Mouse (Mus musculus) spleen, postnatal 10 days (tissue): Measurements from ENCODE around the gene Pias3.
"Not testable (repeated sequence)": the region's sequence is repeated elsewhere in the genome, so short reads cannot be mapped to it uniquely, and the experiment has no call there.

ENCODE experiments used
- DNase-seq, 2 experiments: peaks; one replicate each; pipeline ENCODE4 v3.0.0; 2021 to 2022; ENCODE audit warnings: low spot score in 2 of 2

Pias3 gene

GRCm38 (mm10) chr3:96696198-96696765 lies at the start of gene Pias3:
Gene Pias3 (plus strand): TSS chr3:96696384.
- DNase-seq, result peak; percentile 65 to 76

GRCm38 (mm10) chr3:96647365-96647764 lies 48.8 kb upstream of the Pias3 start:
- no peak for DNase-seq

- DNase-seq, result no peak
Measured at GRCm38 (mm10) chr3:96660901-96661300, 35.3 kb upstream of the Pias3 start.

- DNase-seq, result no peak
Measured at GRCm38 (mm10) chr3:96662731-96663316, 33.4 kb upstream of the Pias3 start.

- peak; percentile 54 to 79 for DNase-seq
Measured at GRCm38 (mm10) chr3:96663432-96664239, 32.5 kb upstream of the Pias3 start.

GRCm38 (mm10) chr3:96665732-96666363 lies 30.3 kb upstream of the Pias3 start:
- DNase-seq, result not testable (repeated sequence)

GRCm38 (mm10) chr3:96666916-96667315 lies 29.3 kb upstream of the Pias3 start:
- DNase-seq, result no peak

GRCm38 (mm10) chr3:96667316-96667715 lies 28.9 kb upstream of the Pias3 start:
- DNase-seq, result peak in 1 of 2 experiments; percentile 37

GRCm38 (mm10) chr3:96668424-96669067 lies 27.6 kb upstream of the Pias3 start:
- DNase-seq, result no peak

GRCm38 (mm10) chr3:96669727-96670468 lies 26.3 kb upstream of the Pias3 start, which contains the start of gene Ankrd35:
Gene Ankrd35 (plus strand): TSS chr3:96670131.
- DNase-seq, result peak; percentile 36 to 79

- no peak for DNase-seq
Measured at GRCm38 (mm10) chr3:96671519-96671918, 24.7 kb upstream of the Pias3 start.

- DNase-seq, result no peak
Measured at GRCm38 (mm10) chr3:96673514-96673913, 22.7 kb upstream of the Pias3 start.

GRCm38 (mm10) chr3:96674442-96674841 lies 21.7 kb upstream of the Pias3 start:
- no peak for DNase-seq

GRCm38 (mm10) chr3:96675171-96675570 lies 21.0 kb upstream of the Pias3 start:
- DNase-seq, result no peak

GRCm38 (mm10) chr3:96675690-96676089 lies 20.5 kb upstream of the Pias3 start:
- no peak for DNase-seq

GRCm38 (mm10) chr3:96678456-96678855 lies 17.7 kb upstream of the Pias3 start:
- DNase-seq, result no peak

- DNase-seq, result no peak
Measured at GRCm38 (mm10) chr3:96679159-96679674, 17.0 kb upstream of the Pias3 start.

GRCm38 (mm10) chr3:96680269-96680956 lies 15.8 kb upstream of the Pias3 start:
- no peak for DNase-seq

GRCm38 (mm10) chr3:96683496-96683895 lies 12.7 kb upstream of the Pias3 start:
- DNase-seq, result no peak

GRCm38 (mm10) chr3:96684151-96684821 lies 11.9 kb upstream of the Pias3 start:
- DNase-seq, result no peak
